Mouse (Mus musculus) MEL (cell line): ENCODE measurements at regions not wholly inside any gene's neighbourhood (a gene's known extent, or its start where the extent isn't known, plus 50 kb on each side); places are given as distances from the start of the nearest gene placed in this dataset.
"Not testable (repeated sequence)": the region's sequence is repeated elsewhere in the genome, so short reads cannot be mapped to it uniquely, and the experiment has no call there.

Experiments used
- DNase-seq: peaks from one replicate; pipeline ENCODE4 v3.0.0; 2011; ENCODE audit warnings: low read depth, low spot score
- H3K27ac ChIP-seq: 2 replicates; pipeline ENCODE4 v1.5.1; 2012; ENCODE audit warnings: low read depth, mild to moderate bottlenecking, control low read depth, low read length, moderate library complexity; ENCODE audit not compliant: control insufficient read depth
- H3K27me3 ChIP-seq, 2 experiments: fragments of 150-350 bp in 1 of 2; sonication (generic) in 1 of 2; 2 replicates each; pipeline ENCODE4 v1.6.1; 2012; ENCODE audit warnings: low read length in 2 of 2, mild to moderate bottlenecking in 2 of 2, improper control_type of control experiment in 1 of 2, moderate library complexity in 1 of 2; ENCODE audit not compliant: insufficient read depth in 2 of 2, control insufficient read depth in 1 of 2
- H3K36me3 ChIP-seq, 2 experiments: 2 replicates each; pipeline ENCODE4 v1.6.1; 2012 to 2014; ENCODE audit warnings: low read length in 2 of 2, improper control_type of control experiment in 1 of 2, inconsistent platforms in 1 of 2, mild to moderate bottlenecking in 1 of 2; ENCODE audit not compliant: insufficient read depth in 2 of 2, control insufficient read depth in 1 of 2
- H3K4me1 ChIP-seq, 2 experiments: fragments of 150-350 bp in 1 of 2; sonication (generic) in 1 of 2; 2 replicates each; pipeline ENCODE4 v1.6.1; 2012; ENCODE audit warnings: low read length in 2 of 2, improper control_type of control experiment in 1 of 2, mild to moderate bottlenecking in 1 of 2; ENCODE audit not compliant: insufficient read depth in 2 of 2, control insufficient read depth in 1 of 2
- H3K4me3 ChIP-seq, 2 experiments: fragments of 150-350 bp in 1 of 2; sonication (generic) in 1 of 2; 2 replicates each; pipeline ENCODE4 v1.5.1; 2012; ENCODE audit warnings: low read depth in 2 of 2, low read length in 2 of 2, mild to moderate bottlenecking in 2 of 2, moderate library complexity in 2 of 2, control low read depth in 1 of 2, improper control_type of control experiment in 1 of 2; ENCODE audit not compliant: control insufficient read depth in 1 of 2, insufficient read depth in 1 of 2
- H3K79me2 ChIP-seq: 2 replicates; pipeline ENCODE4 v1.6.1; 2012; ENCODE audit warnings: mild to moderate bottlenecking, low read length, moderate library complexity; ENCODE audit not compliant: control insufficient read depth, poor library complexity, insufficient read depth
- H3K9ac ChIP-seq: 2 replicates; pipeline ENCODE4 v1.6.1; 2012; ENCODE audit warnings: low read depth, mild to moderate bottlenecking, control low read depth, low read length, moderate library complexity; ENCODE audit not compliant: control insufficient read depth, poor library complexity, severe bottlenecking
- H3K9me3 ChIP-seq: fragments of 150-350 bp; sonication (generic); replicated peaks from 2 replicates; pipeline ENCODE4 v1.6.1; 2012; ENCODE audit warnings: mild to moderate bottlenecking, low read length, improper control_type of control experiment, moderate library complexity; ENCODE audit not compliant: insufficient read depth
- BHLHE40 ChIP-seq: IDR thresholded peaks from 2 replicates; pipeline ENCODE4 v1.6.1; 2012; ENCODE audit warnings: low read depth, mild to moderate bottlenecking, inconsistent platforms, low read length, improper control_type of control experiment, borderline replicate concordance
- CTCF ChIP-seq, 3 experiments: IDR thresholded peaks in 2 of 3; conservative IDR thresholded peaks in 1 of 3; 2 replicates each; pipeline ENCODE4 v1.5.1; 2011 to 2012; ENCODE audit warnings: low read length in 3 of 3, low read depth in 2 of 3, mild to moderate bottlenecking in 2 of 3, improper control_type of control experiment in 1 of 3, inconsistent platforms in 1 of 3, mixed read lengths in 1 of 3, moderate library complexity in 1 of 3; ENCODE audit not compliant: control insufficient read depth in 1 of 3, insufficient read depth in 1 of 3, poor library complexity in 1 of 3, severe bottlenecking in 1 of 3
- EP300 ChIP-seq, 2 experiments: IDR thresholded peaks; 2 replicates each; pipeline ENCODE4 v1.6.1; 2011; ENCODE audit warnings: improper control_type of control experiment in 2 of 2, low read length in 2 of 2, low read depth in 1 of 2, mild to moderate bottlenecking in 1 of 2
- HCFC1 ChIP-seq: IDR thresholded peaks from 2 replicates; pipeline ENCODE4 v1.6.1; 2012; ENCODE audit warnings: low read depth, mild to moderate bottlenecking, inconsistent platforms, low read length, improper control_type of control experiment, moderate library complexity
- MAFK ChIP-seq: IDR thresholded peaks from 2 replicates; pipeline ENCODE4 v1.6.1; 2011; ENCODE audit warnings: low read depth, mild to moderate bottlenecking, low read length, improper control_type of control experiment, borderline replicate concordance
- MAX ChIP-seq: IDR thresholded peaks from 2 replicates; pipeline ENCODE4 v1.6.1; 2011; ENCODE audit warnings: low read length, improper control_type of control experiment
- MAZ ChIP-seq: IDR thresholded peaks from 2 replicates; pipeline ENCODE4 v1.6.1; 2012; ENCODE audit warnings: low read depth, mild to moderate bottlenecking, inconsistent platforms, low read length, improper control_type of control experiment
- MXI1 ChIP-seq: IDR thresholded peaks from 2 replicates; pipeline ENCODE4 v1.6.1; 2011; ENCODE audit warnings: mild to moderate bottlenecking, low read depth, low read length, improper control_type of control experiment
- MYC ChIP-seq: IDR thresholded peaks from 2 replicates; pipeline ENCODE4 v1.6.1; 2011; ENCODE audit warnings: low read depth, mild to moderate bottlenecking, low read length, improper control_type of control experiment, moderate library complexity
- NRF1 ChIP-seq: IDR thresholded peaks from 2 replicates; pipeline ENCODE4 v1.6.1; 2014; ENCODE audit warnings: low read depth, mild to moderate bottlenecking, inconsistent platforms, low read length, improper control_type of control experiment, moderate library complexity; ENCODE audit not compliant: poor library complexity, insufficient read depth, severe bottlenecking
- POLR2AphosphoS2 ChIP-seq: IDR thresholded peaks from 2 replicates; pipeline ENCODE4 v1.6.1; 2011; ENCODE audit warnings: low read length, improper control_type of control experiment
- POLR2AphosphoS5 ChIP-seq: IDR thresholded peaks from 2 replicates; pipeline ENCODE4 v1.6.1; 2012; ENCODE audit warnings: low read depth, borderline replicate concordance, mild to moderate bottlenecking, inconsistent platforms, low read length, moderate library complexity, mixed read lengths
- SMC3 ChIP-seq: IDR thresholded peaks from 2 replicates; pipeline ENCODE4 v1.6.1; 2011; ENCODE audit warnings: low read depth, low read length, improper control_type of control experiment
- USF1 ChIP-seq: IDR thresholded peaks from 2 replicates; pipeline ENCODE4 v1.6.1; 2014; ENCODE audit warnings: low read depth, mild to moderate bottlenecking, inconsistent platforms, low read length, improper control_type of control experiment, moderate library complexity
- USF2 ChIP-seq, 2 experiments: IDR thresholded peaks; 2 replicates each; pipeline ENCODE4 v1.6.1; 2011 to 2012; ENCODE audit warnings: improper control_type of control experiment in 2 of 2, low read length in 2 of 2, borderline replicate concordance in 1 of 2, inconsistent platforms in 1 of 2, low read depth in 1 of 2, mild to moderate bottlenecking in 1 of 2; ENCODE audit not compliant: insufficient read depth in 1 of 2
- ZMIZ1 ChIP-seq: IDR thresholded peaks from 2 replicates; pipeline ENCODE4 v1.6.1; 2012; ENCODE audit warnings: low read depth, mild to moderate bottlenecking, inconsistent platforms, low read length, improper control_type of control experiment, moderate library complexity
- ZNF384 ChIP-seq: IDR thresholded peaks from 2 replicates; pipeline ENCODE4 v1.6.1; 2012; ENCODE audit warnings: low read depth, mild to moderate bottlenecking, inconsistent platforms, low read length, improper control_type of control experiment

GRCm38 (mm10) chr3:31807741-31808140 lies 94.6 kb upstream of the Kcnmb2 start:
- Histone ChIP-seq H3K9me3 (no peaks in the 10 kb centered on the region), H3K4me1 (no peaks in the 10 kb centered on the region), H3K27ac (no peak overlapping the region), H3K9ac (no peak overlapping the region)
- DNase-seq = no peak
- TF ChIP-seq ZMIZ1 = no peak
- TF ChIP-seq, all 39 proteins: peak for 0
- Histone ChIP-seq H3K79me2 (no peaks in the 10 kb centered on the region), H3K36me3 (no peaks in the 10 kb centered on the region), H3K27me3 (no peaks in the 10 kb centered on the region), H3K4me3 (no peak overlapping the region)

- not testable (repeated sequence) for DNase-seq, H3K36me3 ChIP-seq, H3K9ac ChIP-seq, H3K9me3 ChIP-seq, H3K27me3 ChIP-seq, H3K27ac ChIP-seq, H3K4me3 ChIP-seq, H3K79me2 ChIP-seq, H3K4me1 ChIP-seq
Observed at GRCm38 (mm10) chr3:31809131-31809530, 93.2 kb upstream of the Kcnmb2 start.

GRCm38 (mm10) chr3:31811232-31811631 lies 91.1 kb upstream of the Kcnmb2 start:
- H3K9ac ChIP-seq = no peak overlapping the region
- DNase-seq = no peak
- H3K27ac ChIP-seq = no peak overlapping the region

GRCm38 (mm10) chr3:31831913-31832312 lies 70.4 kb upstream of the Kcnmb2 start:
- no peaks in the 10 kb centered on the region for H3K9me3 ChIP-seq
- H3K9ac ChIP-seq = no peak overlapping the region
- TF ChIP-seq MAFK = no peak
- TF ChIP-seq MXI1 = no peak
- no peak for TF ChIP-seq USF1
- no peak for TF ChIP-seq EP300 (IDR thresholded peaks at IDR 0.05; ENCODE audit: low read depth in 1 of 2, low read length in 2 of 2)
- TF ChIP-seq HCFC1 = no peak
- TF ChIP-seq MYC = no peak
- no peak for TF ChIP-seq CTCF (IDR thresholded peaks at IDR 0.05 in 2 of 3, conservative IDR thresholded peaks at IDR 0.05 in 1 of 3; ENCODE audit: control insufficient read depth in 1 of 3, insufficient read depth in 1 of 3, low read depth in 2 of 3, low read length in 3 of 3, poor library complexity in 1 of 3, severe bottlenecking in 1 of 3)
- no peak for TF ChIP-seq ZMIZ1
- H3K27me3 ChIP-seq = no peaks in the 10 kb centered on the region
- no peak overlapping the region for H3K4me3 ChIP-seq
- no peak for DNase-seq
- no peaks in the 10 kb centered on the region for H3K4me1 ChIP-seq
- no peaks in the 10 kb centered on the region for H3K36me3 ChIP-seq
- no peak overlapping the region for H3K27ac ChIP-seq
- H3K79me2 ChIP-seq = no peaks in the 10 kb centered on the region

More at GRCm38 (mm10) chr3:31811232-31811631, 91.1 kb upstream of the Kcnmb2 start:
- no peaks in the 10 kb centered on the region for H3K9me3 ChIP-seq
- no peak overlapping the region for H3K4me3 ChIP-seq
- H3K79me2 ChIP-seq = no peaks in the 10 kb centered on the region
- no peaks in the 10 kb centered on the region for H3K4me1 ChIP-seq
- TF ChIP-seq USF2 (IDR thresholded peaks at IDR 0.05; ENCODE audit: borderline replicate concordance in 1 of 2, insufficient read depth in 1 of 2, low read depth in 1 of 2, low read length in 2 of 2) (no peak), BHLHE40 (no peak), NRF1 (no peak), EP300 (IDR thresholded peaks at IDR 0.05; ENCODE audit: low read depth in 1 of 2, low read length in 2 of 2) (no peak), MAX (no peak), MAFK (no peak), USF1 (no peak), ZMIZ1 (no peak), SMC3 (no peak), ZNF384 (no peak), POLR2AphosphoS2 (no peak), POLR2AphosphoS5 (no peak), MAZ (no peak)
- no peaks in the 10 kb centered on the region for H3K27me3 ChIP-seq
- no peaks in the 10 kb centered on the region for H3K36me3 ChIP-seq
